Mouse (Mus musculus): ENCODE data around the gene Tspan5. TPM values are rescaled to one million over a fixed set of nuclear protein-coding genes. Genes with fewer than 3 reads are reported as not detected.

Tspan5 gene
- total RNA-seq, 2 experiments from 2014 or later: 0.61 to 0.84 TPM

- ATAC-seq (replicated peaks; ENCODE audit: low FRiP score, poor library complexity, severe bottlenecking): no peak
Observed at GRCm38 (mm10) chr3:138861589-138861988, 119.6 kb downstream of the Tspan5 start.

- ATAC-seq (replicated peaks; ENCODE audit: low FRiP score, poor library complexity, severe bottlenecking): no peak
Observed at GRCm38 (mm10) chr3:138864166-138864648, 122.2 kb downstream of the Tspan5 start.

DNA sequence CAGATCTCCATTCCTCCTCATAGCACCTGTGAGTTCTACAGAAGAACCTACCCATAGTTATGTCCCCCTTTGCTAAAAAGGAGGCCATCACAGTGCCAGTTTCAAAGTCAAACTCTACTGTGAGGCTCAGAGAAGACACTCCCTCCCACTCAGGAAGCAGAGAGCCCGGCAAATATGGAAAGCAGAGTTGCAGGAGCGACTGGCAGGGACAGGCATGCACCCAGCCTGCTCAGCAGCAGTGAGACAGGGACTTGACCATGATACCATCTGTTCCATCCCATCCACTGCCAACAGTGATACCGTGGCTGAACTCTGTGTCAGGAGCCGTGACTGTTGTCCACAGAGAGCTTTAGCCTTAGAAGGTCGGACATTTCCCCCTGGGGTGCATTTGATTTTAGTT is 123.3 kb downstream of the Tspan5 start:
- no peak for ATAC-seq (replicated peaks; ENCODE audit: low FRiP score, poor library complexity, severe bottlenecking)

GRCm38 (mm10) chr3:138867149-138867848 is 125.3 kb downstream of the Tspan5 start:
- ATAC-seq (replicated peaks; ENCODE audit: low FRiP score, poor library complexity, severe bottlenecking): no peak

- ATAC-seq (replicated peaks; ENCODE audit: low FRiP score, poor library complexity, severe bottlenecking): no peak
Observed at GRCm38 (mm10) chr3:138868409-138868808, 126.4 kb downstream of the Tspan5 start.

- no peak for ATAC-seq (replicated peaks; ENCODE audit: low FRiP score, poor library complexity, severe bottlenecking)
Observed at GRCm38 (mm10) chr3:138875282-138875681, 133.3 kb downstream of the Tspan5 start.

- ATAC-seq (replicated peaks; ENCODE audit: low FRiP score, poor library complexity, severe bottlenecking): no peak
Observed at GRCm38 (mm10) chr3:138875936-138876335, 133.9 kb downstream of the Tspan5 start.

GRCm38 (mm10) chr3:138876418-138876817 is 134.4 kb downstream of the Tspan5 start:
- no peak for ATAC-seq (replicated peaks; ENCODE audit: low FRiP score, poor library complexity, severe bottlenecking)

DNA sequence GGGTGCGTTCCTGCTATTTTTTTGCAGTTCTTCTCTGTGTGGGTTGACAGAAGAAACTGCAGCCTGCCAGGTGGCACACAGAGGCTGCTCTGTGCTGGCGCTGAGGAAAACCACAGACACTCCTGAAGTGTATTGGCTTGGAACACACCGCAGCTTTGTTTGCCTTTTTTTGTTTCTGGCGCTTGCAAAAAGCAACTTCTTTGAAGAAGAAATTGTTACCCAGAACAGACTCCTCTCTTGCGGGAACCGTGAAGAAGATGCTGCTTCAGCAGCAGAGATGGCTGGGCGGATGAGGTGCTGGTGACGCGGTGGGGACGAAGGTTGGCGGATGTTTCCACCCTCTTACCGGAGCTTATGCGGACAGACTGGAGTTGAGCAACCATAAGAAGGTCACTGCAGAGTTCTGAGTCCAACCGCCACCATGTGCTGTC is 135.0 kb downstream of the Tspan5 start:
- ATAC-seq (replicated peaks; ENCODE audit: low FRiP score, poor library complexity, severe bottlenecking): no peak

DNA sequence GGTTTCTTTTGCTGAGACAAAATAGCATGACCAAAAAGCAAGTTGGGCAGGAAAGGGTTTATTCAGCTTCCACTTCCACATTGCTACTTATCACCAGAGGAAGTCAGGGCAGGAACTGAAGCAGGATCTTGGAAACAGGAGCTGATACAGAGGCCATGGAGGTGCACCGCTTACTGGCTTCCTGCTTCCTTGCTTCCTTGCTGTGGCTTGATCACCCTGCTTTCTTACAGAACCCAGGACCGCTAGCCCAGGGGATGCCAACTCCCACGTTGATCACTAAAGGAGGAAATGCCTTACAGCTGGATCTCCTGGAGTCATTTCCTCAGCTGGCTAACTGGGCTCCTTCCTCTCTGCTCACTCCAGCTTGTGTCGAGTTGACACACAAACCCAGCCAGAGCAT is 135.7 kb downstream of the Tspan5 start:
- ATAC-seq (replicated peaks; ENCODE audit: low FRiP score, poor library complexity, severe bottlenecking): no peak

DNA sequence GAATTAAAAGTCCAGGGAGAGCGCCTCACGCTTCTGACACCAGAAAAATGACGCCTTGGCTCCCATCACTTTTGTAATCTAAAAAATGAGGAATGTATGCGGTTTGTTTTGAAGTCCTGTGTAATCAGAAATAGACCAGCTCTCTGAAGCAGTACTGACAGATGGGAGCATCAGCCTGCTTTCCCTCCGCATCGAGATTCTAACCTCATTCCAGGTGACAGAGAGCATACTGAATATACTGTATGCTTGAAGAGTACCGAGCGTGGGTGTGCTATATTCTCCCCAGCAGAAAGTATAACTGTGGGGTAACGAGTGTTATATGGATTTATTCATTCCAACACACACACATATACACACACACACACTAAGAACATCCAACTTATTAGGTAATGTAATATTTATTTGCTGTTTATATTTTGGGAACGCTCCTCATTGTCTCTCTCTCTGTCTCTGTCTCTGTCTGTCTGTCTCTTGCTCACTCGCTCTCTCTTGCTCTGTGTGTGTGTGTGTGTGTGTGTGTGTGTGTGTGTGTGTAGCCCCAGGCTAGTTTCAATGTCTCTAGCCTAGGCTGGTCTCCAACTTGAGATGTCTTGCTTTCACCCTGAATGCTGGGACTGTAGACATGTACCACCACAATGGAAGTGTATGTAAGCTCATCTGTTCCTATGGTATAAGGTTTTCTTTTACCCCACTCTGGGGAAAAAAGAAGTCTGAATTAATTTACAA is 139.2 kb downstream of the Tspan5 start:
- no peak for ATAC-seq (replicated peaks; ENCODE audit: low FRiP score, poor library complexity, severe bottlenecking)

DNA sequence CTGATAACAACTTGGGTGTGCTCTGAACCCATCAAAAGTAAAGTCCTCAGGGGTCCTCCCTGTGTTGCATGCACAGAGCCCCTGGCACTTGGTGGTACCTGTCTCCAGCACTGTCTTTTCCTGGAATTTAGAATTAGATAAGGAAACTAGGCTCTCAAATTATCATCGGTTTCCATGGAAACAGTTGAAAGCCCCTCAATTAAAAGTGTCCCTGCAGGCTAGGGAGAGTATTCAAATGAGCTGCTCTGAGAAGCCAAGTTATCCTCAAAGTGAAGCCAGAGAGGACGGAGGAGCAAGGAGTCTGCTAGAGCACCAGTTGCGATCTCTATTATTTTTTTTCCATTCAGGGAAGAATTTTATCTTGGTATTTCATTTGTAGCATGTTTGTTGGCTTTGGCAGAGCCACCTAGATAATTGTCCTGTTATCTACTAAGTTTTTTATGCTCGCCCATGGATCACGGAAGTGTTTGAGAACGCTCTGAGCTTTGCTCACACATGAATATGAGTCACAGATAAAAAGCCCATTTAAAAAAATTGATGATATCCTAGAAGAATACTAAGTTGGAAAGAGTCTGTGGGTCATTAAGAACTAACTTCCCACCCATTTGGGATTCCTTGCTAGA is 139.8 kb downstream of the Tspan5 start:
- no peak for ATAC-seq (replicated peaks; ENCODE audit: low FRiP score, poor library complexity, severe bottlenecking)

GRCm38 (mm10) chr3:138886121-138886520 is 144.1 kb downstream of the Tspan5 start:
- ATAC-seq (replicated peaks; ENCODE audit: low FRiP score, poor library complexity, severe bottlenecking): no peak

GRCm38 (mm10) chr3:138889214-138889613 is 147.2 kb downstream of the Tspan5 start:
- no peak for ATAC-seq (replicated peaks; ENCODE audit: low FRiP score, poor library complexity, severe bottlenecking)

DNA sequence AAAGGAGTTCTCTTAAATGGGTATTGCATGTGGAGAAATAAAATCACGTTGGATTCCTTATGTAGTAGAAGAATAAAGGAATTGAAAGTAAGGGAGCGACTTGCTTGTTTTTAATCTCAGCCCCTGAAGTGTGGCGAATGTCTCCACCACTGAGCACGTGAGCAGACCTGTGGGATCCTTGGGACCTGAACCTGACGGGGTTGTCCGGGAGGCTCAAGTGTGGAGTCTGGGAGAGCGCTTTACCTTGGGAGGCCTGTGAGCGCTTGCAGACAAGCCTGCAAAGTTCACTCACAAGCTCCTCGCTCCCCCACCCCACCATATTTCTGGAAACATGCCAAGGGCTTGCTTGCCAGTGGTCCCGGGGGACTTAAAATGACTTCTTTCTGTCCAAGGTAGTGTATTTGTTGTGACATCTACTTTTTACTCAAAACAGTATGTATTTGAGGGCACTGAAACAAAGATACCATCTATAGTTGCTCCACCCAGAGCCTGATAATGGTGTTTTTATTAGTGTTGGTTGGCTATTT is 147.8 kb downstream of the Tspan5 start:
- ATAC-seq (replicated peaks; ENCODE audit: low FRiP score, poor library complexity, severe bottlenecking): no peak

DNA sequence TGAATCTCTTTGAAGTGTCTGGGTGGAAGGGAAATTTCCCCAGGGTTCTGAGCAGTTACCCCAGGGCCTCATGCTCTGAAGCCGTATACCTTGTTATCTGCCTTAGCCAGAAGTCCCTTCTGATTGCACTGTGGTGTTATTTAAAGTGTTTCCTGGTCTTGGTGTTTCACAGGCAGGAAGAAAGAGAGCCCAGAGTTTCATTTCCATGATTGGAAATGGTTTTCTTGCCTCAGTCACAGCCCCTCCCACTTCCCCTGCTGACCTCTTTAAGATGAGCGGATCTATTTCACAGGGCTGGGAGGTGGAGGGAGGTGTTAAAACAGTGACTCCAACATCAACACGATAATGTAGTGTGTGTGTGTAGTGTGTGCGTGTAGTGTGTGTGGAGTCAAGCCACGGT is 151.5 kb downstream of the Tspan5 start:
- no peak for ATAC-seq (replicated peaks; ENCODE audit: low FRiP score, poor library complexity, severe bottlenecking)

DNA sequence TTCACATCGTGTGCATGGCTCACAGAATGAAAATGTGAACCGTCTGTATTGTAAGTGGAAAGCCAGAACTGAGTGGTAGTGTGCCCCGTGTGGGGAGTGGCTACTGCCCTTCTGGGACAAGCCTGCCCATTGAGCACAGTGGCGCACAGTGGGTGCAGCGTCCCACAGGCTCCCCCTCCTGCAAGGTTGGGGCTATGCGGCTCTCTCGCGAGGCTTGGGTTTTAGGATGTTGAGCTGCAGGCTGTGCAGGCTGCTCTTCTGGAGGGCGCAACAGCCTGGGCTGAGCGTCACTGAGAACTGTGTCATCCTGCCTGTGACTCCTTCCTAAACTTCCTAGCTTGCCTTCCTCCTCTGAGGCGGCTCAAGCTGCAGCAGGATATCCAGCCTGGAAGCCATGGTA is 155.5 kb downstream of the Tspan5 start:
- no peak for ATAC-seq (replicated peaks; ENCODE audit: low FRiP score, poor library complexity, severe bottlenecking)

DNA sequence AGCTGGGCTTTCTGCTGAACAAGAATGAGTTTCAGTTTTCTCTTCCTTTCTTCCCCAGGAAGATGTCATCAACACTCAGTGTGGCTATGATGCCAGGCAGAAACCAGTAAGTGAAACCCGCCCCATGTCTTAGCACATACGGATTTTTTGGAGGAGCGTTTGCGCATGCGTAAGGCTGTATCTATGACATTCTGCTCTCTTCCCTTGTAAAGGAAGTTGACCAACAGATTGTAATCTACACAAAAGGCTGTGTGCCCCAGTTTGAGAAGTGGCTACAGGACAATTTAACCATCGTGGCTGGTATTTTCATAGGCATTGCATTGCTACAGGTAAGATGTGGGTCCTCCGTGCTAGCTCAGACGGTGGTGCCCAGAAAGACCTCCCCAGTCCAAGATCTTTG is 156.1 kb downstream of the Tspan5 start:
- no peak for ATAC-seq (replicated peaks; ENCODE audit: low FRiP score, poor library complexity, severe bottlenecking)

DNA sequence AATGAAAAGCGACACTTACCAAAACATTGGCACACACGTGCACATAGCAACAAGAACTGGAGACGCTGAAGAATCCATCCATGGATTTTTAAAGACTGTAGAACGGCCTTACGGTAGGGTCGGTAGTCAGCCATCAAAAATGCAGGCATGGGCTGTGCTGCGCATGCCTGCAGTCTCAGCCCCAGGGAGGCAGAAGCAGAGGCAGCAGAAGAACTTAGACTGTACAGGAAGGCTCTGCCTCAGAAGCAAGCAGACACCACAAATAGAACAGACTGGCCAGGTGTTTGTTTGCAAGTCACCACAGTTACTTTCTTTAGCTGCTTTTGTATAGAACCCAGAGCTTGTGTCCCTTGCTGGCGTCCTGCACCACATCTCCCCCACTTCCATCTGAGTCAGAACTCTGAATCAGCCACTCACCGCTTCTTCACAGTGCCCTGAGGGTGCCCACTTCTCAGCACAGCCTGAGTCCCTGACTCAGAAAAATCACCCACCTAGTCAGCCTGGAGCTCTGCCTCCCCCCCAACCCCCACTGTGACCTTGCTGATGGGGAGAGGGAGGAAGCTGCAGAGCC is 158.7 kb downstream of the Tspan5 start:
- ATAC-seq (replicated peaks; ENCODE audit: low FRiP score, poor library complexity, severe bottlenecking): no peak

DNA sequence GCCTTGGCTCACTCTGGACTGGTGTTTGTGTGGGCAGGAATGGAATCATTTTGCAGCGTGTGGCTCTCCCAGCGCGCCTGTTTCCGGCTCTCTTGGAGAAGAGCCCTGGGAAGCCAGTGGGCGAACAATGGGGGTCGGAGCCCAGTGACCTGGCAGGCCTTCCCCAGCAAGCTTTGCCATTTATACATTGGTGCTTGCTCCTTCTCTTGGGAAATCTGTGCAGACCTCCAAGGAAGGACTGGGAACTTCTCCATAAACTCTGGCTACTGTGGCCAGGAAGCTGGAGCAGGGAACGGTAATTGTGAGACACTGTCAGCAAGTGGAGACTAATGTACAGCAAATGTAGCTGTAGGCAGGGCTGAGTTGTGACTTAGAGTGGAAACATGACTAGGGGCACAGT is 163.7 kb downstream of the Tspan5 start:
- no peak for ATAC-seq (replicated peaks; ENCODE audit: low FRiP score, poor library complexity, severe bottlenecking)
